Mouse (Mus musculus): ENCODE measurements at regions not wholly inside any gene's neighbourhood (a gene's known extent, or its start where the extent isn't known, plus 50 kb on each side); places are given as distances from the start of the nearest gene placed in this dataset.

- DNase-seq (ENCODE audit: low spot score in 2 of 2): peak in 1 of 2 experiments; percentile 6
These were observed 227.7 kb downstream of the Otor start for GRCm38 (mm10) chr2:143305747-143306570.

GRCm38 (mm10) chr2:143306571-143306925 is 228.3 kb downstream of the Otor start:
- no peak for DNase-seq (ENCODE audit: low spot score in 2 of 2)

GRCm38 (mm10) chr2:143325486-143325885 is 220.5 kb upstream of the Pcsk2 start:
- DNase-seq (ENCODE audit: low spot score in 2 of 2): no peak

GRCm38 (mm10) chr2:143332071-143332470 is 213.9 kb upstream of the Pcsk2 start:
- no peak for DNase-seq (ENCODE audit: low spot score in 2 of 2)

- DNase-seq (ENCODE audit: low spot score in 2 of 2): no peak
These were observed 205.6 kb upstream of the Pcsk2 start for GRCm38 (mm10) chr2:143340364-143340763.

GRCm38 (mm10) chr2:143364193-143364592 is 181.8 kb upstream of the Pcsk2 start:
- DNase-seq (ENCODE audit: low spot score in 2 of 2): no peak

GRCm38 (mm10) chr2:143365976-143366375 is 180.0 kb upstream of the Pcsk2 start:
- no peak for DNase-seq (ENCODE audit: low spot score in 2 of 2)
